Mouse (Mus musculus) thymus, adult 2 months (tissue): Measurements from ENCODE around the gene Vstm5.

ENCODE experiments used
- CTCF ChIP-seq: fragments of 200-500 bp; IDR thresholded peaks from 2 replicates; pipeline ENCODE4 v1.5.1; 2012; ENCODE audit warnings: mild to moderate bottlenecking, control low read depth, low read length, moderate library complexity, borderline replicate concordance; ENCODE audit not compliant: control insufficient read depth, poor library complexity, insufficient read depth; ENCODE audit errors: extremely low read depth
- POLR2A ChIP-seq: fragments of 200-500 bp; IDR thresholded peaks from 2 replicates; pipeline ENCODE4 v1.6.1; 2012; ENCODE audit warnings: mild to moderate bottlenecking, low read length, control low read depth, moderate library complexity; ENCODE audit not compliant: control insufficient read depth, poor library complexity, insufficient read depth; ENCODE audit errors: extremely low read depth

DNA sequence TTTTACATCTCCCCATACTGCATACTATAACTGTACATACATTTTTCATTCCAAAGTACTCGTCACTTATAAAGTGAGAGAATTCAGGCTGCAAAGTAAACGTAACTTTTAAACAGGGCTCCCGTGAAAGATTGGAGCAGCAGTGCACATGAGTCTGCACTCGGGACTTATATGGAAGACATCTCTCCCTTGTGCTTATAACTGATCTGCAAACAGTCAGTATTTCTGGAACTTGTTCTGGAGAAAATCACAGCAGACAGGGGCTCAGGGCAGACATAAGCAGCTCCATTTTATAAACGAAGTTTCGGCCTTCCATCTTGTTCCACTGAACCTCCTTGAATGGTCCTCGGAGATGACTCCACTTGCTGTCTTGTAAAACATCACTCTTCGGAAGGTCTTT is 23.1 kb downstream of the Vstm5 start:
- no peak for TF ChIP-seq CTCF
- TF ChIP-seq POLR2A, result no peak
